Mouse (Mus musculus) right cerebral cortex, postnatal 25 days (tissue): Measurements from ENCODE around the gene Cog2.

Source experiments
- DNase-seq: peaks from one replicate; pipeline ENCODE4 v3.0.0; 2022

Gene Cog2

DNA sequence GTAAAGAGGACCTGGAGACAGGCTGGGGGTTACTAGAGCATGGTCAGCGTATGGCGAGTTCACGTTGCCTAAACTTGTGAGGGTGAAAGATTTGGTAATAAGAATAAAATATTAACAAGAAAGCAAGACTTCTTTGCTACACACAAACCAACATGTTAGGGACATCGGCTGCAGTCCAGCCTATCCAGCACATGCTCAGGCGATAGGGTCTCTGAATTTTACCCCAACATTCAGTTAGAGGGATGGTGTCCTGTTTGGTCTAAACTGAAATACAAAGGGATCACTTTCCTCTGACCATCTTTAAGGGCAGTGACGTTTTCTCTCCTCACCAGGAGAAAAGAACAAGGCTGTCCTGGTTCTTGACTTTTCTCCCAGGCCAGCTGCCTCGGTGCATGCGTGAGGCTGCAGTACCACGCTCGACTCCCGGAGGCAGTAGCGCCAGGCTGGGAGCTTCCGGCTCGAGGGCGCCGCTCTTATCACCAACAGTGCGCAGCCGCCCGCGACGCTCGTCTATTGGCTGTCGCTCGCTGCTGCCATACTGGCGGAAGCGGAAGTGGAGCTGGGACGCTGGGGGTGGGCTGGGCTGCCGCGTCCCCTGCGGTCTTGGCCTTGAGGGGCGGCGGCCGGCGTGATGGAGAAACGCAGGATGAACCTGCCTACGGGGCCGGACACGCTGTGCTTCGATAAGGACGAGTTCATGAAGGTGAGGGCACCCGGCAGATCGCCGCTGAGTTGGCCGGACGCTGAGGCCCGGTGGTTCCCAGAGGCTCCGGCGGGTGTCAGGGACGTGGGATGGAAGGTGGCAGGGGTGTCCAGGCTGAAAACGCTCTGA lies at the start of gene Cog2:
TSS of gene Cog2 (plus strand) at position 519 of the 832 bp plus-strand sequence.
- peak; percentile 90 for DNase-seq

DNA sequence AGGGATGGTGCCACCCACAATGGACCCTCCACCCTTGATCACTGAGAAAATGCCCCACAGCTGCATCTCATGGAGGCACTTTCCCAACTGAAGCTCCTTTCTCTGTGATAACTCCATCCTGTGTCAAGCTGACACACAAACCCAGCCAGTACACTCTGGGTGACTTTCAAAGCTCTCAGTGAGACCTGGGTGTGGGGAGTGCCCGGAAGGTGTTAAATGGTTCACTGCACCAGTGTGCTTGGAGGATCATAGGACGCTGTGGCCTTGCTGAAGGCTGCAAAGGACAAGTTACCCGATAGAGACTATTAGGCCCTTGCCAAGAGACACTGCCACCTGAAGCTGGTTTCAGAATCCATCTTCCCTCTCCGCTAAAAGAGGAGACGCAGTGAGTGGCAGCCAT lies 44.9 kb upstream of the Cog2 start:
- no peak for DNase-seq

DNA sequence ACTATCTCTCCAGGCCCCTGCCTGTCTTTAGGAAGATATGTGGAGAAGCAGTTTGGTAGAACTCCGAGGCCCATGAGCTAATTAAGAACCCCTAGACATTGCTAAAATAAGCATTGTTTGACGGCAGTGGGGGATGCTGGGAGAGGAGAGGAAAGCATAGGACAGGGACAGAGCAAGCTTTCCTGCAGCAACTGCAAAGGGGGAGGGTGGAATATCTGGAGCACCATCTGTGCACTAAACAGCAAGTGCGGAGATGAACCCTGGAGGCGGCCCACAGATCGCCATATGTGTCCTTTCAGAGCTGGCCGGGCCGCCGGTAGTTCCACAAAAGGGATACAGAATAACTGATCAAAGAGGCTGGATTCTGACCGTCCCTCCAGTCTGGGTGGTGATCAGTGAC lies 43.9 kb upstream of the Cog2 start:
- peak; percentile 76 for DNase-seq

DNA sequence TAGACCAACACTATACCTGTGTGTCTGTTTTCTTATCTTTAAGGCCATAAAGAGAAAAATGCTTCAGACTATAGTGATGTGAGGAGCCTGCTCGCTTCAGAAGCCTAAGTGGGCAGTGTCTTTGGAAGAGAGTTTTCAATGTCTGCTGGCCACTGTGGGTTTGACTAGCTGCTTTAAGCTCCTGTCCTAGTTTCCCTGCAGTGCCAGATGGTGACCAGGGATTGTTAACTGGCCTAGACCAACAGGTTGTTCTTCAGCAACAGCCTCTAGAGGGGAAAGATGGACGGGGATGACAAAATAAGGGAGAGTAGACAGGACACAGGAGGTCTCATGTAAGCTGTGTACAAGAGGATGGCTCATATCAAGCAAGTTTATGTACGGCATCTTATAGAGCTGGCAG lies 41.3 kb upstream of the Cog2 start:
- DNase-seq: no peak

DNA sequence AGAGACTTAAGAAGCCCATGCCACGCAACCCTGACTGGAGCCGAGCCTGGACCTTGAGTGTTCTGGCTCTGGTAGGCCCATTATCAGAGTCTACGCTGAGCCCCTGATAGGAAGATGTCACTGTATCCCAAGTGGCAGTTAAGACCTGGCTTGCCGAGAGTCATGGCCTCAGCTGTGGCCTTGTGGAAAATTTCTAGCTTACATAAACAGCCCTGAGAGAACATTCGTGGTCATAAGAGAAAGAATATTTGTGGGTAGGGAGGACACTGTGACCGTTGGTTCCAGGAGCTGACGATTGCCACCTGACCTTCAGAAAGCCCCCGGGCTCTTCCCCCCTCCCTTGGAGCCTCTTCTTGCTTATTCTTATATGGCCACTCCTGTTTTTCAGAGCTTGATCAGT lies 40.2 kb upstream of the Cog2 start:
- no peak for DNase-seq

DNA sequence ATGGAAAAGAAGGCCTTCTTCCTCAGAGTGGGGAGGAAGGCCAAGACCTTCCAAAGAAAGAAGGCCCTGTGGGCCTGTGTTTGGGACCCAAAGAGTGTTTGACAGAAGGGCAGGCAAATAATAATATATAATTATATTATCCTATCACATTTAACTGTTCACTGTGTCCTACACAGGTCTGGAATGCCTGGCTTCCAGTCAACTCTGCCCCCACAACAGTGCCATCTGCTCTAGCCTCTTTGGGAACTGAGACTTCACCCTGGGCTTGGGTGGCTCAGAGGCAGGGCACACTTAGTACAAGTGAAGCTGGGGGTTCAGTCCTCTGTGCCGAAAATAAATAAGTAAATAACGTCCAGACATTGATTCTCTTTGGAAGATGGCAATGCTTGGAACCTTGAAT lies 37.8 kb upstream of the Cog2 start:
- no peak for DNase-seq

DNA sequence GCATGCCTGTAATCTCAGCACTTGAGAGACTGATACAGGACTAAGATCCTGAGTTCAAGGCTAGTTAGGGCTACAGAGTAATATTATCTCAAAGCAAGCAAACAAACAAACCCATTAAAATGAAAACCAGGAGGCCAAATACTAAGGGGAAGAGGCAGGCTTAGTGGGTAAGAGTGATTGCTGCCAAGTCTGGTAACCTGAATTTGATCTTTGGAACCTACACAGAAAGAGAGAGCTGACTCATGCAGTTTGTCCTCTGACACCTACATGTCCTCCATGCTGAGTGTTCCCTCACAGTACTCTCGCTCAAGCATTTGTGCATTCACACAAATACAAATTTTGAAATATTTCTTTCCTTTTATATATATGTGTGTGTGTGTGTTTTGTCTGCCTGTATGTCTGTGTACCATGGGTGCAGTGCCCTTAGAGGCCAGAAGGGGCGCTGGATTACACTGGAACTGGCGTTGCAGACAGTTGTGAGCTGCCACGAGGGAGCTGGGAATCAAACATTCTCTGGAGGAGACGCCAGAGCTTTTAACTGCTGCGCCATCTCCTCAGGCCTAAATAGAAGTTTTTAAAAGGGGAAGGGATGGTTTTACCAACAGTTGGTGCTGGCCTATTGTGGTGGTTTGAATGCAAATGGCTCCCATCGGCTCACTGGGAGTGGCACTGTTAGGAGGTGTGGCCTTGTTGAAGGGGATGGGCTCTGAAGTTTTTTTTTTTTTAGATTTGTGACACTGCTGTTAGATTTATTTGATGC lies 37.0 kb upstream of the Cog2 start:
- DNase-seq: no peak

DNA sequence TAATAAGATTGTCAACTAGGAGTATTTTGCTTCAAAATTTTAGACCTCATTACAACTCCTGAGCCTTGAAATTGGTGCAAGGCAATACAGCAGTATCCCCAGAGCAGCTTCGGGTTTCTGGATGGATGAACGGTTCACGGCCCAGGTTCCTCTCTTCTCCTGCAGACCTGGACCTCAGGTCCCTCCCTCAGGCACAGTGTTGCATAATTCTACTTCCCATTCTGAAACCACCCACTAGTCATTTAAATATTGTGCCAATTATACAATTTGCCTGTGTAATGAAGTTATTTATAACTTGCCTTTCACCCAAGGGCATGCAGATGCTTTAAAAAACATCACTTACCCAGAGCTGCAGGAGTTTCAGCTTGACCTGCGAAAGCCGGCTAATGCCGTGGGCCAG lies 31.3 kb upstream of the Cog2 start:
- DNase-seq: no peak

DNA sequence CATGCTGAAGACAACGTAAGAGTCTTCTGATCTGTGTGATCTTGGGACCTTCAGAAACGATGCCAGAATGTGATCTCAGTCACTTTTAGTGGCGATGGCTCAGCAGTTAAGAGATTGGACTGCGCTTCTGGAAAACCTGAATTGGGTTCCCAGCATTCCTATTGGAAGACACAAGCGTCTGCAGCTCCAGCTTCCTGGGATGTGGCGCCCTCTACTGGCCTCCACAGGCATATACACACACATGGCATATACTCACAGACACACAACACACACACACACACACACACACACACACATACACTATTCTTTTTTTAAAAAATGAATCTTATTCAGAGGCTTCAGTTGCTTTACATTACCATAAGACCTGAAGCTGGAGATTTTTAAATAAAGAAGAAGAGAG lies 30.8 kb upstream of the Cog2 start:
- no peak for DNase-seq

DNA sequence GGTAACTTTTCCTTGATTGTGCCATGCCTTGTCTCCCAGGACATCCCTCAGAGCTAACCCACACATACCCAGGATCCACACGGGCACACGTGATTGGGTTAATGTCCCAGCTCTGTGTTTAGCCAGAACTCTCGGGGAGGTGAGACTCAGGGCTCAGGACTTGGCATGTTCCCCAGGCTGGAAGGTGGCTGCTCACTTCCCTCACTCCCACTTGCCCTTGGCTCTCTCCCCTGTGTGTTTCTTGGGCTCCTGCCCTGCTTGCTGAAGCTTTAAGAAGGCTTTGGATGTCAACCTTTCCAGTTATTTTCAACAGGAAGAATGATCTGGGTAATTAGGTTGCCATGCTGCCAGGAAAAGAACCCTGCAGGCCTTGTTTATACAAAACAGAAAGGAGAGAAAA lies 26.2 kb upstream of the Cog2 start:
- DNase-seq: no peak

DNA sequence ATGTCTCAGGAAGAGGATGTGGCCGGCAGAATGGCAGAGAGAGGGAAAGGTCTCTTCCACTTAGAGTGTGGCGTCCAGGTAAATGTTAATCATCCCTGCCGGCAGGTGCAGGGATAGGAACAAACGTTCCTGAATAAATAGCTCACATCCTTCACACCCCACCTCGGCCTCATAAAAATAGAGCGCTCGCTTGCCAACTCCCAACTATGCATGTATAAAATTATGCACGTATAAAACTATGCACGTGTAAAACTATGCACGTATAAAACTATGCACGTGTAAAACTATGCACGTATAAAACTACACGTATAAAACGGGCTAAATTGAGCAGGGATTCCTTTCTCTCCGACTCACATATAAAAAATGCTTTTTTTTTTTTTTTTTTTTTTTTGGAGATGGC lies 25.6 kb upstream of the Cog2 start:
- no peak for DNase-seq

DNA sequence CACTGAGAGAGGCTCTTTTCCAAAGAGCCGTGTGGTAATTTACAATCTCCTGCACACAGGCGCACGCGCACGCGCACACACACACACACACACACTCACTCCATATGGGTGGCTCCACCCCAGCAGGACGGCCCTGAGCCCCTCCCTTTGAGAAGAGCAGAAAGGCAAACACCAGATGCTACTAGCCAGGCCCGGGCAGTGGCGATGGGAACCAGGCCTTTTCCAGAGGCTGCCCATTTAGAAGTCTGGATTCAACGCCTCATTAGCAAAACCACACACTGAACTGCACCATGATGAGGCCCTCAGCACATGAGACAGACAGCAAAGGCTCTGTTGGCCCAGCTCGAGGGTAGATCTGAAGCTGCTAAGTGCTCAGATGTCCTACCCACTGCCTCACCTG lies 24.9 kb upstream of the Cog2 start:
- no peak for DNase-seq

DNA sequence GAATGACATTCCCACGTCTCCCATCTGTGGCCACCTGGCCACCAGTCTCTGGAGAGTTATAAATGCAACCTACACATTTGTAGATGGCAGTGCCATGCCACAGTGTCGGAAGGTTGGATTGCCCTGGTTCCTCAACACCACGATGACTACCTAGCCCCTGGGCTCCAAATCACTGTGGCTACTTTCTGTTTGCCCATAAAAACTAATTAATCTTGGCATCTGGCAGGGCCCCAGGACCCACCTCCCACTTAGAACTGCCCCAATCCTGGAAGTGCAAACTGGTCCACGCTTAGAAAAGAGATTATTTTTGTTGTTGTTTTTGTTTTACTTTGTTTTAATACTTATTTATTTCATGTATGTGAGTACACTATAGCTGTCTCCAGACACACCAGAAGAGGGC lies 24.3 kb upstream of the Cog2 start:
- DNase-seq: no peak

DNA sequence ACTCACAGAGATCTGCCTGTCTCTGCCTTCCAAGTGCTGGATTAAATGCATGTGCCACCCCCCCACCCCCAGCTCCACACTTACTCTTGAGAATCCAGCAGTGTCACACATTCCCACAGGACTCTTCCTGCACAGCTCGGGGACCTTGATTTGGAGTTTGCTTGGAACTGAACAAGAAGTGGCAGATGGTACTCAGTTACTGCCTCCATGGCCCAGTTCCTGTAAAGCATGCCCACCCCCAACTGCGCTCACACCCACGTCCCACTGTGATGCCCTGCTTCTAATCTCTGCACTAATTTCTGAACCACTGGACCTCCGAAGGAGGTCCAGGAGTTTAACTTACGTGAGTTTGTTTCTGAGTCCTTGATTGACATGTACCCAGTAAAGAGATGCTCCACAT lies 23.7 kb upstream of the Cog2 start:
- DNase-seq: no peak

DNA sequence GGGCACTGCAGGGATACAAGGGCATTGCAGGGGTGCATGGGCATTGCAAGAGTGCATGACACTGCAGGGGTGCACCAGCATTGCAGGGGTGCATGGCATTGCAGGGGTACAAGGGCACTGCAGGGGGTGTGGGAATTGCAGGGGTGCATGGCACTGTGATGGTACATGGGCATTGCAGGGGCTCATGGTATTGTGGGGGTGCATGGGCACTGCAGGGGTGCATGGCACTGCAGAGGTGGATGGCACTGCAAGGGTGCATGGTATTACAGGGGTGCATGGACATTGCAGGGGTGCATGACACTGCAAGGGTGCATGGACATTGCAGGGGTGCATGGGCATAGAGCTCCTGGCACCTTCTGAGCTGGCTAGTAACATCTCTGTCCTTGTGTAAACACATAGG lies 22.2 kb upstream of the Cog2 start:
- no peak for DNase-seq

DNA sequence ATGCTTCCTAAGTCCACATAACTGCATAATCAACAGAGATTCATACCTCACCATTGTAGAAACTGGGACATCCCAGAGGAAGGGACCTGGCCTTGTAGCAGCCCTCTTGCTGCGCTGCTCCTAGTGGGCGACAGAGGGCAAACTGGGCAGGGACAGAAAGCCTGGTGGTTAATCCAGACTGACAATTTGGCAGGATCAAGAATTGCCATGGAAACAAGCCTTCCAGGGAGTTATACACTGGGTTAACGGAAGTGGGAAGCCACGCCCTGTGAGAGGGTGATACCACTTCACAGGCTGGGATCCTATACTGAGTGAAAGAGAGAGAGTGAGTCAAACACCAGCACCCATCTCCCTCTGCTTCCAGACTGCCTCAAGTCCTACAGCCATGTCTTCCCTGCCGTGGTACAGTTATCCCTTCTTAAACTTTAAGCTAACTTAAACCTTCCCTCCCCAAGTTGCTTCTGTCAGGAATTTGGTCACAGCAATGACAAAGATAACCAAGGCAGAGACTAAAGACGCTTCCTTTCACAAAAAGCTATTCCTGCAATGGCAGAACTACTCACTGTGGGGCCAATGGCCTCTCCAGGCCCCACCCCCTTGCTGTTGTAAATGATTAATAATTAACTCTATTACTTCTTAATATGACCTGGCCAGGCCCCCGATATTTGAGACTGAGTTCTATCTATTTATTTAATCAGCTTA lies 21.2 kb upstream of the Cog2 start:
- DNase-seq: no peak

DNA sequence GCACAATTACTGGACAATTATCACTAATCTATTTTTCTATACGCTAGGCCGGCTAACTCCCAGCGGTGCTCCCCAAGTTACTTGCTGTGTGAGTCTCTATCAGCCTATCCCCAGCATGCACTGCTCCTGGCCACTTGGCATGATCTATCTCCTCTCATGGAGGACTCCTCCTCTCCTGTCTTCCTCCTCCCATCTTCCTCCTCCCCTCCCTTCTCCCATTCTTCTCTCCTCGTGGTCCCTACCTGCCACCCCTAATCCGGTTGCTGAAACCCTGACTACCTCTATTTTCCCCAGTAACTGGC lies 20.7 kb upstream of the Cog2 start:
- no peak for DNase-seq

DNA sequence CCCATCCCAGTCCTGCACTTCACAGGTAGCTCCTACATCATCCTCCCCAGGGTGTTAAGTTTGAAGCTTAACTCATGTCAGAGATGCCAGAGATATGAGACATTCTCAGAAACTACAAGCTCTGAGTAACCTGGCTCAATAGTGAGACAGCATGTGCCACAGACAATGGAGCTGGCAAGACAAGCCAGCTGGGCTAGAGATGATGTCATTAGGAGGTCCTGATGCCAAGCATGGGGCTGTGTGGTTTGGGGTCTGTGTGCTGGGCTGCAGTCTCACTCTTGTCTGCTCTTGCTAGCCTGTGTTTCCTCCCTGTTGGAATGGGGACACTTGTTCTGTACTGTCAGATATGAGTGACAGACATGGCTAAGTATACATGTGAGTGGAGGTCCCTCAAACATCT lies 14.9 kb upstream of the Cog2 start:
- no peak for DNase-seq

DNA sequence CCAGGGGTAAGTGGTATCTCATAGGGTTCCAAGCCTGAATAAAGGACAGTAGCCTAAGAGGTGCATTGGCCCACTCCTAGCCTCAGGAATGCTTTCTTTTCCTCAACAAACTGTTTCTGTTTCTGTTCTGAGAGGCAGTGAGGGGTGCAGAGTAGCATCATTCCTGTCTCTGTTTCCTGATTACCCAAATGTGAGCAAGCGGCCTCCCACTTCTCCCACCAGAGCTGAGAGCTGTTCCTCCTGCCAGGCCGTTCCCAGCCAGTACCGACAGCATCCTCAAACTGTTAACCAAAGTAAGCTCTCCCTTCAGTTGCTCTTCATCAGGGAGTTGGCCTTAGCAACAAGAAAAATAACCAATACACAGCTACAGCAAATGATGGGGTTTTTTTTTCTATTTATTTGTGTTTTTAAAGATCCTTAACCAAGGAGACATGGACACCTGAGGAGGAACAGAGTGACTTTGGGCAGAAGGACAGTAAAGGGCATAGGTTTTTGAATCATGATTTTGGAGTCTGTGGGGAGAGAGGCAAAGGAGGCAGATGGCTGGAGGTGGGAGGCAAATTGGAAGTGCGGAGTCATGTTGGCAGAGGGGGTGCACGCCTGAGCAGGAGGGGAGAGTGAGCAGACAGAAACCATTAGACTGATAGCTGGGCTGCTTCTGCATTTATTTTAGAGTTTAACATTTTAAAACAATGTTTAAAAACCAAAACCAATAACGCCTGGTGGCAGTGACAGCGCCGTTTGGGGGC lies 12.8 kb upstream of the Cog2 start:
- DNase-seq: peak; percentile 76

DNA sequence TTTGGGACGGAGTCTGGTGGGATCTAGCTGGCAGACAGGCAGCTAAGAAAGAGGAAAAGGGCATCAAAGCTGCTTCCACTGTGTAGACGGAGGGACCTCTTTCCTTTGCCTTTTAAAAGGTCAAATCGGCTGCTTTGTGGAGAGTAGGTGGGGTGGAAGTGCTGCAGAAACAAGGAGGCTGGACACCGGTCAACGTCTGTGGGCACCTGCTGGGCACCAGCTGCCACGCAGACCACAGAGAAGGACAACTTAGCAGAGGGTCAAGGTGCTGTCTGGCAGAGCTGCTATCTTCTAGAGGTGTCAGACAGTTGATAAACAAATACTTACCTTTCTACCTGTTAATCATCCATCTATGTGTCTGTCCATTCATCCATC lies 12.3 kb upstream of the Cog2 start:
- no peak for DNase-seq

DNA sequence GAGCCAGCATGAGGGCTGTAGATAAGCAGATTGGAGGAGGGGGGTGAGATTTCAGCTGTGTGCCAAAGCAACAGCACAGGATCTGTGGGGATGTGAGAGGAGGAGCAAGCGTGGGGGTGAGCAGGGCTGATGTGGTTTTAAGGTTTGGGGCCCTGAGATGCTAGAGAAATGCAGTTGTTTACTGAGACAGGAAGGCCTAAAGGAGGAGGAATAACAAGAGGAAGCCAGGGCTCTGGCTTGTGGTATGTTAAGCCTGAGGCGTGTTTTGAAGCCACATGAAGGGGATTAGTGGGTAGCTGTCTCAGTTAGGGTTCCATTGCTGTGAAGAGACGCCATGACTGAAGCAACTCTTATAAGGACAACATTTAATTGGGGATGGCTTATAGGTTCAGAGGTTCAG lies 11.4 kb upstream of the Cog2 start:
- DNase-seq: no peak

DNA sequence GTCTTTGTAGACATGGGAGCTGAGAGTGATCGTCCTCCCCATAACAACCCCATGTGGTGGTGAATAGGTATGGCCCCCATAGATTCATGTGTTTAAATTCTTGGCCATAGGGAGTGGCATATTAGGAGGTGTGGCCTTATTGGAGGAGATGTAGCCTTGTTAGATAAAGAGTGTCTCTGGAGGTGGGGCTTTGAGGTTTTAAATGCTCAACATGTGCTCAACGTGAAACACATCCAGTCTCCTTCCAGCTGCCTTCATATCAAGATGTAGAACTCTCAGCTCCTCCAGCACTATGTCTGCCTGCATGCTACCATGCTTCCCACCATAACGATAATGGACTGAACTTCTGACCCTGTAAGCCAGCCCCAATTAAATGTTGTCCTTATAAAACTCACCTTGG lies 4.5 kb upstream of the Cog2 start:
- no peak for DNase-seq

DNA sequence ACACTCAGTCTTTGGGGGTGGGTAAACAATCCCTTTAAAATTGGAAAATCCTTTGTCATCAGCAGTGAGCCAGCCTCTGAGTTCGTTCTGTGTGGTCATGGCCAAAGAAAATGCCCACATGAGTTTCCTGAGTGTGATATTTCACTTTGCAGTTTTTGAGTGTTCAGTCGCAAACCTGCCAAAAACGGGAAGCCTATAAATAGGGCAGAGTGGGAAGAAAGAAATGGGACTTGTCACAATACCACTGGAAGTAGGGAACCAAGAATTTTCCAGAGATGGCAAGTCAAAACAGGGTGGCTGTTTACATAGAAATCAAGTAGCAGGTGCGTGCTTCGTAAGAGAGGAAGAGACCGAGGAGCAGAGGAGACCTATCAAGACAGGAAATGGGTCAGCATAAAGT lies 4.0 kb upstream of the Cog2 start:
- DNase-seq: peak; percentile 65

DNA sequence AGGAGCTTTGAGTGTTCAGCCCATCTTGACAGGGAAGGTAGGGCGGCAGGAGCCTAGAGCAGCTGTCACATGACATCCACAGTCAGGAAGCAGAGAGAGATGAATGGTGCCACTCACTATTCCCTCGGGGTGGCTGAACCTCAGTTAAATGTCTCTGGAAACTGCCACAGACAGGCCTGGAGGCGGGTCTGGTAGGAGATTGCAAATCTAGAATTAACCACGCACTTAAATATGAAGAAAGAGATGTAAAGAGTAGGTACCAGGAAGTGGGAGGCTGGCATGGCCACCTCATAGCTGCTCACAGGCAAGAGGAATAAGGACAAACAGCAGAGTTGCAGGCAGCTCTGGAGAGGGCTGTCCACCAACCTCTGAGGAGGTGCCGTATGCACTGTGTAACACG lies 3.4 kb upstream of the Cog2 start:
- DNase-seq: no peak
